Mouse (Mus musculus): ENCODE data around the gene Mknk2.

DNA sequence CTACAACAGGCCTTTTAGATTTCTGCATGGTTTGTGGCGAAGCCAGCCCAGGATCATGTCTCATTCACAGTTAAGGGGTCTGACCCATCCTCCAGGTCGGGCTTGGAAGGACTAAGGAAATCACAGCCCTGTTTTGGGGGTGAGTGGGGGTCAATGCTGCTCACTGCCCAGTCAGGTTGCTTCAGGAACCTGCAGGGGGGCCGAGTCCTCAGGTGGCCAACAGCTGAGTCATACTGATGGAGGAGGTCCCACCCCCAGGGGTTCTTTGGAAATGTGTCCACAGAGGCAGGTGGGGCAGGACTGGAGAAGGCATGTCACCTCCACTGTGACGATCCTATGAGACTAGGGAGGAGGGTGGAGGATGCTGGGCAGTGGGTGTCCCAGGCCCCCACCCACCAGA is 12.5 kb downstream of the Mknk2 start:
- TF ChIP-seq CTCF (IDR thresholded peaks at IDR 0.05; ENCODE audit: low read depth) (no peak), EP300 (IDR thresholded peaks at IDR 0.05; ENCODE audit: low read depth) (no peak)

Measured in liver, postnatal 0 days (tissue).